Mouse (Mus musculus) stomach, embryonic 16.5 days (tissue): ENCODE measurements around the gene Ccdc57. TPM values are rescaled to one million over a fixed set of nuclear protein-coding genes. Genes with fewer than 3 reads are reported as not detected.

Experiments used
- ATAC-seq: fragments of 200-750 bp; cut with Nextera tagmentation; 2 replicates; pipeline ENCODE4 v1.8.0; 2017; ENCODE audit warnings: moderate number of reproducible peaks, moderate TSS enrichment; ENCODE audit not compliant: insufficient read depth, low FRiP score
- H3K27ac ChIP-seq: fragments of 300-500 bp; sonication (generic); 2 replicates; pipeline ENCODE4 v1.5.1; 2014; ENCODE audit warnings: low read length
- H3K27me3 ChIP-seq: fragments of 300-500 bp; sonication (generic); 2 replicates; pipeline ENCODE4 v1.6.1; 2014; ENCODE audit warnings: low read length, control low read depth, mixed read lengths; ENCODE audit not compliant: control insufficient read depth, insufficient read depth
- H3K36me3 ChIP-seq: fragments of 300-500 bp; sonication (generic); 2 replicates; pipeline ENCODE4 v1.6.1; 2014; ENCODE audit warnings: low read length; ENCODE audit not compliant: control insufficient read depth, insufficient read depth
- H3K4me1 ChIP-seq: fragments of 300-500 bp; sonication (generic); 2 replicates; pipeline ENCODE4 v1.6.1; 2014; ENCODE audit warnings: low read length, control low read depth, mixed read lengths; ENCODE audit not compliant: control insufficient read depth, insufficient read depth
- H3K4me2 ChIP-seq: fragments of 300-500 bp; sonication (generic); 2 replicates; pipeline ENCODE4 v1.6.1; 2014; ENCODE audit warnings: low read depth, low read length, mixed read lengths
- H3K4me3 ChIP-seq: fragments of 300-500 bp; sonication (generic); replicated peaks from 2 replicates; pipeline ENCODE4 v1.5.1; 2014; ENCODE audit warnings: mild to moderate bottlenecking, low read length
- H3K9ac ChIP-seq: fragments of 300-500 bp; sonication (generic); 2 replicates; pipeline ENCODE4 v1.6.1; 2014; ENCODE audit warnings: low read length
- H3K9me3 ChIP-seq: fragments of 300-500 bp; sonication (generic); replicated peaks from 2 replicates; pipeline ENCODE4 v1.6.1; 2016; ENCODE audit warnings: low read length, control low read depth; ENCODE audit not compliant: control insufficient read depth
- WGBS: fragments of 180-500 bp; shearing (Covaris S2); extraction: QIAGEN DNeasy Blood & Tissue Kit; methylation state at CpG from one replicate; pipeline ENCODE4 v1.1.7; 2014; 5-methylcytosine and 5-hydroxymethylcytosine counted together
- polyA plus RNA-seq: library from polyadenylated mRNA; unstranded; fragments of >200 nt; fragmentation: Nextera tagmentation; extraction: Ambion mirVana; gene quantifications from 2 replicates; pipeline ENCODE4 v1.2.1, GENCODE M21; 2015

Gene Ccdc57
- polyA plus RNA-seq, 1 experiment from 2014 or later, result 5.2 TPM

GRCm38 (mm10) chr11:120853158-120853557 is 79.5 kb downstream of the Ccdc57 start:
- Histone ChIP-seq H3K9me3 (no peaks in the 10 kb centered on the region), H3K27me3 (no peaks in the 10 kb centered on the region), H3K4me3 (no peak overlapping the region), H3K4me2 (no peak overlapping the region), H3K4me1 (peaks cover 31% of the 10 kb centered on the region), H3K27ac (peak overlapping the region; percentile 79), H3K36me3 (no peaks in the 10 kb centered on the region), H3K9ac (no peak overlapping the region)
- ATAC-seq, result no peak
- WGBS, result 96% methylated on average over 4 of the region's 4 CpGs

GRCm38 (mm10) chr11:120852083-120852935 is 80.4 kb downstream of the Ccdc57 start:
- no peak overlapping the region for H3K4me2 ChIP-seq
- H3K4me1 ChIP-seq, result peaks cover 31% of the 10 kb centered on the region
- H3K27ac ChIP-seq, result peak overlapping the region; percentile 56
- H3K9me3 ChIP-seq, result no peaks in the 10 kb centered on the region
- no peak overlapping the region for H3K4me3 ChIP-seq
- peak overlapping the region; percentile 29; the same call in 1 of the 2 replicates for H3K9ac ChIP-seq
- no peaks in the 10 kb centered on the region for H3K36me3 ChIP-seq
- no peak for ATAC-seq
- no peaks in the 10 kb centered on the region for H3K27me3 ChIP-seq
- WGBS, result 60% methylated on average over 11 of the region's 11 CpGs

- Histone ChIP-seq H3K4me3 (no peak overlapping the region), H3K4me2 (no peak overlapping the region), H3K27ac (peak overlapping the region; percentile 74), H3K9me3 (no peaks in the 10 kb centered on the region), H3K9ac (no peak overlapping the region), H3K36me3 (no peaks in the 10 kb centered on the region), H3K4me1 (peaks cover 31% of the 10 kb centered on the region), H3K27me3 (no peaks in the 10 kb centered on the region)
- 65% methylated on average over 2 of the region's 2 CpGs for WGBS
- ATAC-seq, result no peak
Observed at GRCm38 (mm10) chr11:120851582-120851981, 81.1 kb downstream of the Ccdc57 start.

GRCm38 (mm10) chr11:120851132-120851531 is 81.5 kb downstream of the Ccdc57 start:
- ATAC-seq, result no peak
- H3K36me3 ChIP-seq, result no peaks in the 10 kb centered on the region
- no peak overlapping the region for H3K4me2 ChIP-seq
- no peaks in the 10 kb centered on the region for H3K9me3 ChIP-seq
- no peaks in the 10 kb centered on the region for H3K27me3 ChIP-seq
- peak overlapping the region; percentile 74 for H3K27ac ChIP-seq
- peaks cover 31% of the 10 kb centered on the region for H3K4me1 ChIP-seq
- 64% methylated on average over 1 of the region's 1 CpGs for WGBS
- no peak overlapping the region for H3K4me3 ChIP-seq
- H3K9ac ChIP-seq, result no peak overlapping the region

- Histone ChIP-seq H3K27ac (peak overlapping the region; percentile 74), H3K4me1 (peaks cover 31% of the 10 kb centered on the region)
- ATAC-seq, result peak; percentile 77
Observed at GRCm38 (mm10) chr11:120850331-120851030, 82.2 kb downstream of the Ccdc57 start.

GRCm38 (mm10) chr11:120846725-120847475 is 85.8 kb downstream of the Ccdc57 start:
- Histone ChIP-seq H3K4me2 (no peak overlapping the region), H3K4me3 (no peak overlapping the region), H3K27me3 (no peaks in the 10 kb centered on the region), H3K36me3 (no peaks in the 10 kb centered on the region), H3K9ac (no peak overlapping the region), H3K9me3 (no peaks in the 10 kb centered on the region), H3K4me1 (peaks cover 15% of the 10 kb centered on the region), H3K27ac (no peak overlapping the region)
- 86% methylated on average over 9 of the region's 9 CpGs for WGBS
- no peak for ATAC-seq

More at GRCm38 (mm10) chr11:120850331-120851030, 82.2 kb downstream of the Ccdc57 start:
- Histone ChIP-seq H3K4me2 (no peak overlapping the region), H3K27me3 (no peaks in the 10 kb centered on the region), H3K9me3 (no peaks in the 10 kb centered on the region), H3K36me3 (no peaks in the 10 kb centered on the region), H3K9ac (no peak overlapping the region), H3K4me3 (no peak overlapping the region)
- WGBS, result 55% methylated on average over 2 of the region's 2 CpGs

GRCm38 (mm10) chr11:120844329-120844728 is 88.3 kb downstream of the Ccdc57 start:
- Histone ChIP-seq H3K9ac (no peak overlapping the region), H3K27me3 (no peaks in the 10 kb centered on the region), H3K4me1 (no peaks in the 10 kb centered on the region; the same call in 1 of the 2 replicates), H3K36me3 (no peaks in the 10 kb centered on the region), H3K9me3 (no peaks in the 10 kb centered on the region), H3K4me3 (no peak overlapping the region), H3K27ac (no peak overlapping the region), H3K4me2 (no peak overlapping the region)
- no peak for ATAC-seq
- WGBS, result 84% methylated on average over 4 of the region's 4 CpGs

GRCm38 (mm10) chr11:120833555-120834280 is 99.0 kb downstream of the Ccdc57 start:
- WGBS, result 26% methylated on average over 8 of the region's 8 CpGs
- peak overlapping the region; percentile 79 for H3K27ac ChIP-seq

More at GRCm38 (mm10) chr11:120833555-120834280, 99.0 kb downstream of the Ccdc57 start:
- H3K36me3 ChIP-seq, result no peaks in the 10 kb centered on the region
- peak; percentile 69; the same call in 1 of the 2 replicates for ATAC-seq
- peaks cover 7% of the 10 kb centered on the region; the same call in 1 of the 2 replicates for H3K4me1 ChIP-seq
- no peaks in the 10 kb centered on the region for H3K27me3 ChIP-seq
- peak overlapping the region; percentile 23; the same call in 1 of the 2 replicates for H3K9ac ChIP-seq
- no peaks in the 10 kb centered on the region for H3K9me3 ChIP-seq
- H3K4me2 ChIP-seq, result no peak overlapping the region
- H3K4me3 ChIP-seq, result no peak overlapping the region
